Mouse (Mus musculus): ENCODE measurements around the gene Gm7233. TPM values are rescaled to one million over a fixed set of nuclear protein-coding genes. Genes with fewer than 3 reads are reported as not detected.
"Not testable (repeated sequence)": the region's sequence is repeated elsewhere in the genome, so short reads cannot be mapped to it uniquely, and the experiment has no call there.

Gm7233 gene
- polyA plus RNA-seq (2011; ENCODE audit: insufficient read depth, insufficient read length, low read depth, missing spikeins), result not detected in 2 replicates

DNA sequence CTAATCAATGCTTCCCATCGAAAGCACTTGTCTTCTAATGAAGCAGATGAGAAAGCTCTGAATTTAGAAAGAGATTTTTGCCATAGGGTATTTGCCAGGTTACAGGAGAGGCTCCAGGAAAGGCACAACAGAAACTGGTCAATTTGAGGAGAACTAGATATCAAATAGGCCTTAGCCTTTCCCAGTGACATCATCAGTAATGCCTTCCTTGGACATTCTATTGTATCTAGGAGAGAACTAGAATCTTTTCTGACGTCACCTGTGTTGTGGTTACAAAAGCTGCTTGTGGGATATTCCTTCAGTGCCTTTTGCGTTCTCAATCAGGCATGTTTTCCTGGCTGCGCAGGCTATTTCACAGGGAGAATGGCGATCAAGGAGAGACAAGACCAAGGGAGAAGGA is at the start of gene Gm7233:
Gm7233 (plus strand) TSS at position 301 of the 400 bp plus-strand sequence.
- not testable (repeated sequence) for H3K9ac ChIP-seq (ENCODE audit: low read depth, poor library complexity, severe bottlenecking); H3K4me3 ChIP-seq (ENCODE audit: low read depth, low read length); H3K4me1 ChIP-seq (ENCODE audit: control insufficient read depth, insufficient read depth, low read length); H3K27ac ChIP-seq (ENCODE audit: insufficient read depth, low read length); H3K36me3 ChIP-seq (ENCODE audit: control insufficient read depth, insufficient read depth, low read length, poor library complexity, severe bottlenecking); H3K27me3 ChIP-seq (ENCODE audit: control insufficient read depth, insufficient read depth, low read length, poor library complexity, severe bottlenecking); H3K9me3 ChIP-seq (replicated peaks; ENCODE audit: control insufficient read depth, insufficient read depth, low read length, poor library complexity, severe bottlenecking)

DNA sequence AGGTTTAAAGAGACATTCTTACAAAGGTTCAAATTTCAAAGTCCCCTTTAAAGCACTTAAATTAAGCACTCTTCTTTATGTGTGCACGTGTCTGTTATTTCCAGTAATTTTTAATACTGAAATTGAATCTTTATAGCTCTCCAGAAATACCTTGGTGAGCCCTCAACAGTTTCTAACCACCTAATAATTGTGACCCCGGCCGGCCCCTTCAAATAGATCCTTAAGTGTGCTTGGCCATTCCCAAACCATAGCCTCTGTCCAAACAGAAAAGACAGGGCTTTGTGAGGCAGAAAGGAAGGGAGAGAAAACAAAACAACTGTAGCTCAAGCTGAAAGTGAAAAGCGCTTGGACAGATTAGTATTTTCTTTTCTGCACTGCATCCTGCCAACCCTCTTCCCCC is 12.5 kb upstream of the Gm7233 start:
- not testable (repeated sequence) for H3K27me3 ChIP-seq (ENCODE audit: control insufficient read depth, insufficient read depth, low read length, poor library complexity, severe bottlenecking); H3K9me3 ChIP-seq (replicated peaks; ENCODE audit: control insufficient read depth, insufficient read depth, low read length, poor library complexity, severe bottlenecking); H3K9ac ChIP-seq (ENCODE audit: low read depth, poor library complexity, severe bottlenecking); H3K27ac ChIP-seq (ENCODE audit: insufficient read depth, low read length); H3K4me1 ChIP-seq (ENCODE audit: control insufficient read depth, insufficient read depth, low read length); H3K4me3 ChIP-seq (ENCODE audit: low read depth, low read length); H3K36me3 ChIP-seq (ENCODE audit: control insufficient read depth, insufficient read depth, low read length, poor library complexity, severe bottlenecking)

DNA sequence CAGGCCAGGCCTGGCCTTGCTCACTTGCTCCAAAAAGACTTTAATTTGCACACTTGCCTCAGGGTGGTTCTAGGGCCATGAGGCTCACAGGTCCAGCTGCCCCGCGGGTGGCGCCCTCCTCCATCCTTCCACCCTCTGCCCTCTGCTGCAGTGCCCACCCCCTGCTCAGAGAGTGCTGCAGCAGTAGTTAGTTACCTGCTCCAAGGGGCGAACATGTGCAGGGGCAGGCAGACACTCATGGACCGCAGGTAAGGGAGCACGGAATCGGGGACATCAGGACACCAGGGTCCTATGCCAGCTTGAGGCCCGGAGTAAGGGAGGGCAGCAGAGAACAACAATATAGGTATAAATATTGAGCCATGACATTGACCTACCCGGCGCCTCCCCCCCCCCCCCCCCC is 11.7 kb upstream of the Gm7233 start:
- H3K27ac ChIP-seq (ENCODE audit: insufficient read depth, low read length); H3K27me3 ChIP-seq (ENCODE audit: control insufficient read depth, insufficient read depth, low read length, poor library complexity, severe bottlenecking); H3K9ac ChIP-seq (ENCODE audit: low read depth, poor library complexity, severe bottlenecking); H3K4me3 ChIP-seq (ENCODE audit: low read depth, low read length); H3K9me3 ChIP-seq (replicated peaks; ENCODE audit: control insufficient read depth, insufficient read depth, low read length, poor library complexity, severe bottlenecking); H3K4me1 ChIP-seq (ENCODE audit: control insufficient read depth, insufficient read depth, low read length); H3K36me3 ChIP-seq (ENCODE audit: control insufficient read depth, insufficient read depth, low read length, poor library complexity, severe bottlenecking): not testable (repeated sequence)

DNA sequence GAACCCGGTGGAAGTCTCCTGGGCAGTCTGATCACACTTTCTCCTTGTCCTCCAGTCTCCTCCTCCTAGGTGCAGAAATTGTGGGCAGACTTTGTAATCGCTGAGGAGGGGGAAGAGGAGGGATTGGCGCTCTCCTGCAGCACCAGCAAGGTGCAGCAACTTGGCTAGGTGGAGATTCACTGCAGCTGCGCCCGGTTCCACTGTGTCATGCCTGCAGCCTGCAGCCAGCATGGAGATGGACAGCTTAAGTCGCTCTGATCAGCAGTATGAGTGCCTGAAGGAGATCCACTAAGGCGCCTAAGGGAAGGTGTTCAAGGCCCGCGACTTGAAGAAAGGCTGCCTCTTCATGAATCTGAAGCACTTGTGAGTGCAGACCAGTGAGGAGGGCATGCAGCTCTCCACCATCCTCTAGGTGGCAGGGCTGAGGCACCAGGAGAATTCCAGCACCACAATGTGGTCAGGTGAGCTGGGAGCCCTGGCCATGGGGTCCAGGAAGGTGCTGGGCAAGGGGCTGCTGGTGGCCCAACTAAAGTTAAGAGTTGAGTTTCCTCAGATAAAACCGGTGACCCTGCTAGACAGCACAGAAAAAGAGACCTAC is 11.0 kb upstream of the Gm7233 start:
- not testable (repeated sequence) for H3K27ac ChIP-seq (ENCODE audit: insufficient read depth, low read length); H3K9me3 ChIP-seq (replicated peaks; ENCODE audit: control insufficient read depth, insufficient read depth, low read length, poor library complexity, severe bottlenecking); H3K9ac ChIP-seq (ENCODE audit: low read depth, poor library complexity, severe bottlenecking); H3K4me3 ChIP-seq (ENCODE audit: low read depth, low read length); H3K27me3 ChIP-seq (ENCODE audit: control insufficient read depth, insufficient read depth, low read length, poor library complexity, severe bottlenecking); H3K4me1 ChIP-seq (ENCODE audit: control insufficient read depth, insufficient read depth, low read length); H3K36me3 ChIP-seq (ENCODE audit: control insufficient read depth, insufficient read depth, low read length, poor library complexity, severe bottlenecking)

DNA sequence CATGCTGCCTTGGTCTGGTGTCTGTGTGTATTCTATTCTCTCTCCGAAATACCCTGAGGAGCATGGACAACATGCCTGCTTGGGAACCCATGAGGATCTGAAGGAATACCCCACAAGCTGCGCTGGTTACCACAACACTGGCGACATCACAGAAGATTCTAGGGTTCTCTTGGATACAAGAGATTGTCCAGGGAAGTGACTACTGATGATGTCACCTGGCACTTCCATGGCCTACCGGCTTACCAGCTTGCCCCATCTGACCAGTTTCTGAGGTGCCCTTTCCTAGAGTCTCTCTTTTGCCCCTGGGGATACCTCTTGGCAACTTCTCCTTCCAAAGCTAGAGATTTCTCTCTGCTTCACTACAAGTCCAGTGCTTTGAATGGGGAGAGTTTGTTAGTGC is 55.5 kb downstream of the Gm7233 start, which contains the start of gene Gm8122:
Gm8122 (minus strand) TSS at position 101 of the 400 bp plus-strand sequence.
- H3K9me3 ChIP-seq (replicated peaks; ENCODE audit: control insufficient read depth, insufficient read depth, low read length, poor library complexity, severe bottlenecking); H3K27ac ChIP-seq (ENCODE audit: insufficient read depth, low read length); H3K4me1 ChIP-seq (ENCODE audit: control insufficient read depth, insufficient read depth, low read length); H3K27me3 ChIP-seq (ENCODE audit: control insufficient read depth, insufficient read depth, low read length, poor library complexity, severe bottlenecking); H3K36me3 ChIP-seq (ENCODE audit: control insufficient read depth, insufficient read depth, low read length, poor library complexity, severe bottlenecking); H3K4me3 ChIP-seq (ENCODE audit: low read depth, low read length); H3K9ac ChIP-seq (ENCODE audit: low read depth, poor library complexity, severe bottlenecking): not testable (repeated sequence)

Other genes starting within 250 kb of the Gm7233 start
- gene Gm8082, start 186.2 kb upstream of the Gm7233 start, polyA plus RNA-seq (2011; ENCODE audit: insufficient read depth, insufficient read length, low read depth, missing spikeins), result not detected in 2 replicates
- not detected in 2 replicates for gene Gm10376, start 164.2 kb upstream of the Gm7233 start, polyA plus RNA-seq (2011; ENCODE audit: insufficient read depth, insufficient read length, low read depth, missing spikeins)
- not detected in 2 replicates for gene Gm8094, start 103.2 kb upstream of the Gm7233 start, polyA plus RNA-seq (2011; ENCODE audit: insufficient read depth, insufficient read length, low read depth, missing spikeins)
- gene Gm8104, start 79.3 kb upstream of the Gm7233 start, polyA plus RNA-seq (2011; ENCODE audit: insufficient read depth, insufficient read length, low read depth, missing spikeins), result not detected in 2 replicates
- not detected in 2 replicates for gene Gm8122, start 55.4 kb downstream of the Gm7233 start, polyA plus RNA-seq (2011; ENCODE audit: insufficient read depth, insufficient read length, low read depth, missing spikeins)
- gene Gm8126, start 78.8 kb downstream of the Gm7233 start, polyA plus RNA-seq (2011; ENCODE audit: insufficient read depth, insufficient read length, low read depth, missing spikeins), result not detected in 2 replicates
- gene Gm9732, start 95.2 kb downstream of the Gm7233 start, polyA plus RNA-seq (2011; ENCODE audit: insufficient read depth, insufficient read length, low read depth, missing spikeins), result 0.60 and 0.82 TPM in 2 replicates
- gene Gm8127, start 114.0 kb downstream of the Gm7233 start, polyA plus RNA-seq (2011; ENCODE audit: insufficient read depth, insufficient read length, low read depth, missing spikeins), result not detected in 2 replicates
- not detected in 2 replicates for gene 1700001F09Rik, start 167.9 kb downstream of the Gm7233 start, polyA plus RNA-seq (2011; ENCODE audit: insufficient read depth, insufficient read length, low read depth, missing spikeins)
- not detected in 2 replicates for gene Gm8138, start 236.5 kb downstream of the Gm7233 start, polyA plus RNA-seq (2011; ENCODE audit: insufficient read depth, insufficient read length, low read depth, missing spikeins)

Data from ES-Bruce4 (cell line).